9 mouse cellular contexts compared by ENCODE assay signal in genomic region chr5:142673082-142673481, GRCm38 (mm10). TPM values are rescaled to one million over a fixed set of nuclear protein-coding genes. Genes with fewer than 3 reads are reported as not detected.
DNase-seq lines count a peak whose midpoint lies in the region; ATAC-seq lines count a peak whose summit lies in the region.
"Had no signal": no experiment of that assay in that cellular context is flagged by ENCODE, and none has a peak within 500 bp of the region (broad histone marks: within the 10 kb centered on the region; RNA-seq: fewer than 3 reads in every experiment).

No protein-coding gene starts in this region.

- H3K4me2 ChIP-seq in forebrain, embryonic 12.5 days: no peak overlapping the region
- no peak overlapping the region for H3K4me2 ChIP-seq in midbrain, embryonic 13.5 days (replicated peaks)
- H3K4me2 ChIP-seq: limb, embryonic 13.5 days had no signal

- peak; percentile 44; the same call in 1 of the 2 replicates for ATAC-seq in forebrain, embryonic 12.5 days (ENCODE audit: low FRiP score)
- ATAC-seq in midbrain, embryonic 13.5 days: peak; percentile 88

- 24% methylated on average over 5 of the region's 5 CpGs for WGBS in forebrain, embryonic 12.5 days
- 19% methylated on average over 5 of the region's 5 CpGs for WGBS in midbrain, embryonic 13.5 days

- no peak overlapping the region for H3K27ac ChIP-seq in forebrain, embryonic 12.5 days
- no peak overlapping the region for H3K27ac ChIP-seq in midbrain, embryonic 13.5 days
- H3K27ac ChIP-seq: limb, embryonic 13.5 days had no signal

- peaks cover 34% of the 10 kb centered on the region for H3K36me3 ChIP-seq in forebrain, embryonic 12.5 days (replicated peaks)
- peaks cover 27% of the 10 kb centered on the region for H3K36me3 ChIP-seq in midbrain, embryonic 13.5 days

- no peaks in the 10 kb centered on the region; the same call in 1 of the 2 replicates for H3K4me1 ChIP-seq in forebrain, embryonic 12.5 days
- peaks cover 4% of the 10 kb centered on the region; the same call in 1 of the 2 replicates for H3K4me1 ChIP-seq in midbrain, embryonic 13.5 days (replicated peaks)
- H3K4me1 ChIP-seq: limb, embryonic 13.5 days had no signal

- intact Hi-C loops in left cerebral cortex, postnatal 25 days (cut with DNase I): loop anchor here (1.0 kb wide), 1 partner anchor 45 kb away; no protein-coding TSS in a partner anchor

- H3K9ac ChIP-seq in forebrain, embryonic 12.5 days: no peak overlapping the region
- H3K9ac ChIP-seq in midbrain, embryonic 13.5 days (replicated peaks): 0 out of 2 replicates have a peak overlapping the region, but pooled peaks have one; percentile 20
- H3K9ac ChIP-seq: limb, embryonic 13.5 days had no signal

- DNase-seq in left cerebral cortex, postnatal 25 days (ENCODE audit: low spot score in 2 of 2): peak; percentile 23 to 24
- no peak for DNase-seq in left cerebral cortex, adult 8-10 months (ENCODE audit: low spot score in 2 of 2)
- peak; percentile 33 for DNase-seq in adrenal gland, postnatal 25 days
- no peak for DNase-seq in gastrocnemius, postnatal 4 days (ENCODE audit: low spot score in 2 of 2)
- DNase-seq in right cerebral cortex, postnatal 14 days: no peak
- DNase-seq in spleen, adult 12 weeks (ENCODE audit: low spot score): no peak

- H3K4me3 ChIP-seq in forebrain, embryonic 12.5 days (replicated peaks): no peak overlapping the region
- H3K4me3 ChIP-seq in midbrain, embryonic 13.5 days (replicated peaks): no peak overlapping the region
- H3K4me3 ChIP-seq: limb, embryonic 13.5 days had no signal

- no peaks in the 10 kb centered on the region for H3K9me3 ChIP-seq in forebrain, embryonic 12.5 days
- H3K9me3 ChIP-seq in midbrain, embryonic 13.5 days: no peaks in the 10 kb centered on the region
- H3K9me3 ChIP-seq: limb, embryonic 13.5 days had no signal

- H3K27me3 ChIP-seq in forebrain, embryonic 12.5 days: no peaks in the 10 kb centered on the region
- H3K27me3 ChIP-seq in midbrain, embryonic 13.5 days: no peaks in the 10 kb centered on the region
- H3K27me3 ChIP-seq: limb, embryonic 13.5 days had no signal

RNA-seq across cellular contexts. Expression of gene Slc29a4, which starts 19.2 kb away (rescaled TPM):
- 10 to 100 TPM; 19.4 to 20.6 TPM for total RNA-seq in left cerebral cortex, postnatal 25 days (2021)
- total RNA-seq in left cerebral cortex, adult 8-10 months (2022): 10 to 100 TPM in 1 of 4 experiments, 1 to 10 TPM in 3; 6.3 to 16.9 (median 9.3) TPM
- 15.7 and 21.9 TPM in 2 replicates for total RNA-seq in adrenal gland, postnatal 25 days (2021)
- polyA plus RNA-seq in forebrain, embryonic 12.5 days (2016; fragmentation: Nextera tagmentation; extraction: Ambion mirVana): 43.4 and 44.9 TPM in 2 replicates
- 61.9 and 70.6 TPM in 2 replicates for polyA plus RNA-seq in midbrain, embryonic 13.5 days (2015; fragmentation: Nextera tagmentation; extraction: Ambion mirVana)
- under 1 TPM; 0.81 to 0.88 TPM for total RNA-seq in gastrocnemius, postnatal 4 days (2021)

RNA-seq across cellular contexts. Expression of gene Wipi2, which starts 45.6 kb away (rescaled TPM):
- total RNA-seq in left cerebral cortex, postnatal 25 days (2021): 10 to 100 TPM; 96.8 to 99.9 TPM
- total RNA-seq in left cerebral cortex, adult 8-10 months (2022): 10 to 100 TPM; 90.8 to 95.2 (median 92.5) TPM
- 93.2 and 98.2 TPM in 2 replicates for total RNA-seq in adrenal gland, postnatal 25 days (2021)
- 59.7 and 60.4 TPM in 2 replicates for polyA plus RNA-seq in forebrain, embryonic 12.5 days (2016; fragmentation: Nextera tagmentation; extraction: Ambion mirVana)
- 46.8 and 51.2 TPM in 2 replicates for polyA plus RNA-seq in midbrain, embryonic 13.5 days (2015; fragmentation: Nextera tagmentation; extraction: Ambion mirVana)
- total RNA-seq in gastrocnemius, postnatal 4 days (2021): 10 to 100 TPM; 36.9 to 39.6 TPM

Comparison
In these comparisons a context has a peak if more than half of its experiments do, and no peak if none do; other contexts are left out.
1. DNase-seq: peak in left cerebral cortex, postnatal 25 days (2 of 2) and adrenal gland, postnatal 25 days (single experiment); none in left cerebral cortex, adult 8-10 months (0 of 2), gastrocnemius, postnatal 4 days (0 of 2), right cerebral cortex, postnatal 14 days (single experiment) and spleen, adult 12 weeks (single experiment).